Mouse (Mus musculus) urinary bladder, adult 18-20 months (tissue): ENCODE data around the gene Dock11.

Experiments used
- DNase-seq, 2 experiments: peaks; one replicate each; pipeline ENCODE4 v3.0.0; 2022; ENCODE audit warnings: low spot score in 2 of 2, mixed read lengths in 2 of 2

The Dock11 gene

GRCm38 (mm10) chrX:36101318-36101717, 212.7 kb downstream of the Dock11 start:
- no peak for DNase-seq

GRCm38 (mm10) chrX:36108601-36109000, 220.0 kb downstream of the Dock11 start:
- DNase-seq, result no peak

- DNase-seq, result peak; percentile 27 to 33
Measured at GRCm38 (mm10) chrX:36111622-36112421, 223.2 kb downstream of the Dock11 start, which contains the start of gene Il13ra1. Il13ra1 (plus strand) TSS chrX:36112110.

DNA sequence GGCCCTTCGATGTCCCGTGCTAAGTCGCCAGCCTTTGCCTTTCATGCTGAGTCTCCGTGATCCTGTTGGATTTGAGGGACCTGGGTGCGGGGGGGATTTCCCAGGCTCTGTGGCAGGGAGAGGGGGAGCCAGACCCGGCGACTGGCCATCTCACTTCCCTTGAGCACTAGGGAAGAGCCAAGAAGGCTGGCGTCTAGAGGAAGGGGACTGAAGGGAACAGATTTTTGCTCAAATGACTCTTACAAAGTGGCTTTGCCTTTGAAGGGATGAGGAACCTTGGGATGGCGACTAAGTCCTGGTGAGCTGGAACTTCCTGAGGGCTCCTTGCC, 223.8 kb downstream of the Dock11 start:
- DNase-seq, result no peak

- DNase-seq, result no peak
Measured at GRCm38 (mm10) chrX:36115171-36115570, 226.5 kb downstream of the Dock11 start.
